Mouse (Mus musculus): Measurements from ENCODE around the gene Mbtps2. TPM values are rescaled to one million over a fixed set of nuclear protein-coding genes. Genes with fewer than 3 reads are reported as not detected.

The Mbtps2 gene
- polyA plus RNA-seq (2015; fragmentation: Nextera tagmentation; extraction: Ambion mirVana) = 27.3 and 29.6 TPM in 2 replicates

GRCm38 (mm10) chrX:157598186-157598996 is at the start of gene Mbtps2:
Gene Mbtps2 (minus strand): TSS chrX:157598715.
- Histone ChIP-seq H3K4me3 (replicated peaks) (peak within 1 kb of the TSS; percentile 64), H3K27ac (peak within 1 kb of the TSS; percentile 95), H3K9ac (peak within 1 kb of the TSS; percentile 73), H3K36me3 (no peaks in the 10 kb centered on the region), H3K9me3 (replicated peaks) (no peaks in the 10 kb centered on the region), H3K4me1 (no peaks in the 10 kb centered on the region), H3K4me2 (peak within 1 kb of the TSS; percentile 51), H3K27me3 (0 out of 2 replicates have a peak, but pooled peaks cover 4% of the 10 kb centered on the region)
- ATAC-seq (replicated peaks; ENCODE audit: low FRiP score) = peak; percentile 91
- 19% methylated on average over 73 of the region's 74 CpGs for WGBS

- H3K27me3 ChIP-seq = no peaks in the 10 kb centered on the region
- no peak overlapping the region for H3K27ac ChIP-seq
- no peak overlapping the region for H3K4me3 ChIP-seq (replicated peaks)
- ATAC-seq (replicated peaks; ENCODE audit: low FRiP score) = no peak
- H3K4me1 ChIP-seq = no peaks in the 10 kb centered on the region
- H3K36me3 ChIP-seq = no peaks in the 10 kb centered on the region
- no peak overlapping the region for H3K4me2 ChIP-seq
- no peak overlapping the region for H3K9ac ChIP-seq
- WGBS = 52% methylated on average over 1 of the region's 1 CpGs
- no peaks in the 10 kb centered on the region for H3K9me3 ChIP-seq (replicated peaks)
These were observed 47.9 kb upstream of the Mbtps2 start for GRCm38 (mm10) chrX:157646399-157646798.

- no peaks in the 10 kb centered on the region for H3K9me3 ChIP-seq (replicated peaks)
- WGBS = 81% methylated on average over 4 of the region's 4 CpGs
- ATAC-seq (replicated peaks; ENCODE audit: low FRiP score) = no peak
- no peaks in the 10 kb centered on the region for H3K36me3 ChIP-seq
- H3K27me3 ChIP-seq = no peaks in the 10 kb centered on the region
- no peak overlapping the region for H3K4me3 ChIP-seq (replicated peaks)
- H3K9ac ChIP-seq = no peak overlapping the region
- H3K4me1 ChIP-seq = no peaks in the 10 kb centered on the region
- H3K27ac ChIP-seq = no peak overlapping the region
- H3K4me2 ChIP-seq = no peak overlapping the region
These were observed 46.2 kb upstream of the Mbtps2 start for GRCm38 (mm10) chrX:157644700-157645099.

- H3K27ac ChIP-seq = no peak overlapping the region
- H3K4me3 ChIP-seq (replicated peaks) = no peak overlapping the region
- no peak for ATAC-seq (replicated peaks; ENCODE audit: low FRiP score)
- no peak overlapping the region for H3K9ac ChIP-seq
- no peaks in the 10 kb centered on the region for H3K36me3 ChIP-seq
- H3K27me3 ChIP-seq = no peaks in the 10 kb centered on the region
- H3K9me3 ChIP-seq (replicated peaks) = no peaks in the 10 kb centered on the region
- H3K4me2 ChIP-seq = no peak overlapping the region
- WGBS = 32% methylated on average over 3 of the region's 3 CpGs
- no peaks in the 10 kb centered on the region for H3K4me1 ChIP-seq
These were observed 45.8 kb upstream of the Mbtps2 start for GRCm38 (mm10) chrX:157644300-157644699.

- Histone ChIP-seq H3K9me3 (replicated peaks) (no peaks in the 10 kb centered on the region), H3K4me3 (replicated peaks) (no peak overlapping the region), H3K4me2 (no peak overlapping the region), H3K36me3 (no peaks in the 10 kb centered on the region), H3K4me1 (no peaks in the 10 kb centered on the region), H3K9ac (no peak overlapping the region), H3K27me3 (no peaks in the 10 kb centered on the region), H3K27ac (no peak overlapping the region)
- 86% methylated on average over 5 of the region's 5 CpGs for WGBS
- no peak for ATAC-seq (replicated peaks; ENCODE audit: low FRiP score)
These were observed 44.3 kb upstream of the Mbtps2 start for GRCm38 (mm10) chrX:157642856-157643255.

- H3K4me3 ChIP-seq (replicated peaks) = no peak overlapping the region
- H3K9me3 ChIP-seq (replicated peaks) = no peaks in the 10 kb centered on the region
- no peak overlapping the region for H3K27ac ChIP-seq
- H3K9ac ChIP-seq = no peak overlapping the region
- 79% methylated on average over 1 of the region's 1 CpGs for WGBS
- no peaks in the 10 kb centered on the region for H3K36me3 ChIP-seq
- H3K4me2 ChIP-seq = no peak overlapping the region
- ATAC-seq (replicated peaks; ENCODE audit: low FRiP score) = no peak
- no peaks in the 10 kb centered on the region for H3K4me1 ChIP-seq
- no peaks in the 10 kb centered on the region for H3K27me3 ChIP-seq
These were observed 38.7 kb upstream of the Mbtps2 start for GRCm38 (mm10) chrX:157637253-157637652.

GRCm38 (mm10) chrX:157633676-157634414 is 35.3 kb upstream of the Mbtps2 start:
- WGBS = 66% methylated on average over 3 of the region's 3 CpGs
- no peak for ATAC-seq (replicated peaks; ENCODE audit: low FRiP score)

GRCm38 (mm10) chrX:157630341-157630740 is 31.8 kb upstream of the Mbtps2 start:
- 82% methylated on average over 4 of the region's 4 CpGs for WGBS
- Histone ChIP-seq H3K4me3 (replicated peaks) (no peak overlapping the region), H3K36me3 (no peaks in the 10 kb centered on the region), H3K9ac (no peak overlapping the region), H3K9me3 (replicated peaks) (no peaks in the 10 kb centered on the region), H3K27me3 (no peaks in the 10 kb centered on the region), H3K27ac (no peak overlapping the region), H3K4me1 (no peaks in the 10 kb centered on the region), H3K4me2 (no peak overlapping the region)
- no peak for ATAC-seq (replicated peaks; ENCODE audit: low FRiP score)

More at GRCm38 (mm10) chrX:157633676-157634414, 35.3 kb upstream of the Mbtps2 start:
- Histone ChIP-seq H3K4me2 (no peak overlapping the region), H3K27me3 (no peaks in the 10 kb centered on the region), H3K27ac (no peak overlapping the region), H3K9ac (no peak overlapping the region), H3K9me3 (replicated peaks) (no peaks in the 10 kb centered on the region), H3K4me3 (replicated peaks) (no peak overlapping the region), H3K4me1 (no peaks in the 10 kb centered on the region), H3K36me3 (no peaks in the 10 kb centered on the region)

GRCm38 (mm10) chrX:157612894-157613293 is 14.4 kb upstream of the Mbtps2 start:
- WGBS = 24% methylated on average over 32 of the region's 32 CpGs
- ATAC-seq (replicated peaks; ENCODE audit: low FRiP score) = peak; percentile 67
- Histone ChIP-seq H3K4me1 (no peaks in the 10 kb centered on the region), H3K36me3 (no peaks in the 10 kb centered on the region), H3K27ac (no peak overlapping the region), H3K27me3 (no peaks in the 10 kb centered on the region), H3K9ac (no peak overlapping the region), H3K4me2 (peak overlapping the region; percentile 61), H3K4me3 (replicated peaks) (peak overlapping the region; percentile 27), H3K9me3 (replicated peaks) (no peaks in the 10 kb centered on the region)

GRCm38 (mm10) chrX:157601450-157601849 is 2.9 kb upstream of the Mbtps2 start:
- ATAC-seq (replicated peaks; ENCODE audit: low FRiP score) = no peak

GRCm38 (mm10) chrX:157597585-157598185 is 830 bp downstream of the Mbtps2 start:
- peak; percentile 57; the same call in 1 of the 2 replicates for ATAC-seq (replicated peaks; ENCODE audit: low FRiP score)

More at GRCm38 (mm10) chrX:157601450-157601849, 2.9 kb upstream of the Mbtps2 start:
- H3K9me3 ChIP-seq (replicated peaks) = no peaks in the 10 kb centered on the region
- H3K9ac ChIP-seq = no peak overlapping the region
- no peak overlapping the region for H3K4me3 ChIP-seq (replicated peaks)
- H3K27me3 ChIP-seq = 0 out of 2 replicates have a peak, but pooled peaks cover 4% of the 10 kb centered on the region
- H3K36me3 ChIP-seq = no peaks in the 10 kb centered on the region
- H3K27ac ChIP-seq = no peak overlapping the region
- H3K4me1 ChIP-seq = no peaks in the 10 kb centered on the region
- no peak overlapping the region for H3K4me2 ChIP-seq
- WGBS = 14% methylated on average over 3 of the region's 3 CpGs

More at GRCm38 (mm10) chrX:157597585-157598185, 830 bp downstream of the Mbtps2 start:
- Histone ChIP-seq H3K9me3 (replicated peaks) (no peaks in the 10 kb centered on the region), H3K9ac (peak overlapping the region; percentile 73), H3K4me2 (peak overlapping the region; percentile 51), H3K36me3 (no peaks in the 10 kb centered on the region), H3K4me1 (no peaks in the 10 kb centered on the region), H3K27ac (peak overlapping the region; percentile 95), H3K27me3 (0 out of 2 replicates have a peak, but pooled peaks cover 4% of the 10 kb centered on the region), H3K4me3 (replicated peaks) (peak overlapping the region; percentile 64)
- 17% methylated on average over 17 of the region's 17 CpGs for WGBS
